Mouse (Mus musculus) frontal cortex, postnatal 36 days (tissue): ENCODE results near the gene Sox14.

Experiments
- DNase-seq, 2 experiments: peaks; one replicate each; pipeline ENCODE4 v3.0.0; 2022; ENCODE audit warnings: low spot score in 2 of 2

Gene Sox14

DNA sequence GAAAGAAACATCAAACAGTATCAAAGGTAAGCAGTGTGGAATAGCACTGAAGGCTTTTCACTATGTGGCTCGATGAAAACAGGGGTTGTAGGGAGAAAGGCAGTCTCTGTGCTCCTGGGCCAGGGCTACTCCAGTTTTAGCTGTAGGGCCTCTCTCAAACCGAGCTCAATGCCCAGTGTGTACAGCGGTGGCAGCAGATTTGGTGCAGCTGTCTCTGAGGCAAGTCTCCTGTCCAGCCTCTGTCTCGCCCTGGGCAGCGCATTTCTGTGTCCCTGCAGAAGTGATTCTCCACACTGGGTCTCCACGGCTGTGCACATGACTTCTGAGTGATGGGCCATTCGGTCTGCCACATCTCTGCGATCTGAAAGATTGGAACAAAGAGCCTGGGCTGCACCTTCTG is 27.6 kb downstream of the Sox14 start:
- no peak for DNase-seq

DNA sequence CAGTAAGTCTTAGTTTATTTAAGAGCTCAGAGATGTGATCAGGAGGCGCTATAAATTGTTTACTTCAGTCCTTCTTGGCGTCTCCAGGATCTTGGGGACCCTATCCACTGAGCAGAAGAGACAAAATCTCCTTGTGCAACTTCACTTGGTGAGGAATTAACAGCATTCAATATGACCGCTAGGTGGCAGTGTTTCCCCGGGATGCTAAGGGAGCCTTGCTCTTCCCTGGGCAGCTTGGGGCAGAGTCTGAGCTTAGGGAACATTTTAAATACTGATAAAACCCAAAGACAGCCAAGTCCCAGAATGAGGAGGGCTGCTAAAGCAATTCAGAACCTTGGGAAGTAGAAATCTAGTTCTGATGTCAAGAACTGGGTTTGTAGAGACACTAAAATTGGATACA is 29.1 kb downstream of the Sox14 start:
- DNase-seq: peak; percentile 76 to 83

DNA sequence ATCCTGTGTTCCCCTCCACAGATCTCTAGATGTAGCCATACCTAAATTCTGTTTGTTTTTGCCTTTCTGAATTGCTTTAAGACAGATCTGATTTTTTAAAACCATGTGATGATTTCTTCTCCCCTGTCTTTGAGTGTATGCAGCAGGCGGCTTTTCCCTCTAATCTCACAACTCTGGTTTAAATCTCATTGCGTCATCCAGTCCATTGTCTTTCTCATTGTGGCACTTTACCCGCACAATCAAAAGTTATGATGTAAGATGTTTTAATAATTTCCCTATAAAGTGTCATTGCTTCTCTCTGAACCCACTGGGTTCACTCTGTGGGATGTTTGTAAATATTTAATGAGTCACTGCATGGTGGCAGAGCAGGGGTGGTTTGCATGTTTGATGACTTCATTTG is 36.6 kb downstream of the Sox14 start:
- no peak for DNase-seq

DNA sequence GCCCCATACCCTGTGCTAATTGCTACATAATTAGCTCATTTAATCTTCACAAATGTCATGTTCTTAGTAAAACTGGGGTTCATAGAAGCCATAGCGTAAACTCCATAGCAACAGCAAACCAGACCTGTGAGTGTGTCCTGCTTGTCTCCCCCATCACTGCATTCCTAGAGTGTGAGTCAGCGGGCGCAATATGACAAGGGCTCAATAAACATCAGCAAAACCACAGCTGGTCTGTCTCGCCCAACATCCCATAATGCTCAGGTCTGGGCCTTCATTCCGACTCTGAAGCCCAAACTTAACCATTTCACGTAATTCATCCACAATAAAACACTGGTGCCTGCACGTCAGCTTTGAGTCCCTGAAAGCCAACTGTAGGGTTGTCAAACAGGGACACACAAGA is 37.1 kb downstream of the Sox14 start:
- DNase-seq: no peak

DNA sequence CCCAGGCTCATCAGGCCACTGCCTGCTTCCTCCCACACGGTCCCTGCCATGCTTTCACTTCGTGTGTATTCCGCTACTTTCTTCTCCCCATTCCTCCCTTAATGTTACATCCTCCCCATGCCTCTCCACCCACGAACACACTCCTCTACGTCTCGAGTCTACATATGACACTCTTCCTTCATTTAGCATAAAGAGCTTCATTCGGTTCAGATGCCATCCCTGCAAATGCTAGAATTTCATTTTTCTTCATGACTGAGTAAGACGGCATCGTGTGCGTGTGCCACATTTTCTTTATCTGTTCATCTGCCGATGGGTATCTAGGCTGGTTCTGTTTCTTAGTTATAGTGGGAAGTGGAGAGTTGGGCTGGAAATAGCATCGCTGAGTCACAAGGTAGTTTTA is 39.3 kb downstream of the Sox14 start:
- DNase-seq: peak; percentile 46 to 77

DNA sequence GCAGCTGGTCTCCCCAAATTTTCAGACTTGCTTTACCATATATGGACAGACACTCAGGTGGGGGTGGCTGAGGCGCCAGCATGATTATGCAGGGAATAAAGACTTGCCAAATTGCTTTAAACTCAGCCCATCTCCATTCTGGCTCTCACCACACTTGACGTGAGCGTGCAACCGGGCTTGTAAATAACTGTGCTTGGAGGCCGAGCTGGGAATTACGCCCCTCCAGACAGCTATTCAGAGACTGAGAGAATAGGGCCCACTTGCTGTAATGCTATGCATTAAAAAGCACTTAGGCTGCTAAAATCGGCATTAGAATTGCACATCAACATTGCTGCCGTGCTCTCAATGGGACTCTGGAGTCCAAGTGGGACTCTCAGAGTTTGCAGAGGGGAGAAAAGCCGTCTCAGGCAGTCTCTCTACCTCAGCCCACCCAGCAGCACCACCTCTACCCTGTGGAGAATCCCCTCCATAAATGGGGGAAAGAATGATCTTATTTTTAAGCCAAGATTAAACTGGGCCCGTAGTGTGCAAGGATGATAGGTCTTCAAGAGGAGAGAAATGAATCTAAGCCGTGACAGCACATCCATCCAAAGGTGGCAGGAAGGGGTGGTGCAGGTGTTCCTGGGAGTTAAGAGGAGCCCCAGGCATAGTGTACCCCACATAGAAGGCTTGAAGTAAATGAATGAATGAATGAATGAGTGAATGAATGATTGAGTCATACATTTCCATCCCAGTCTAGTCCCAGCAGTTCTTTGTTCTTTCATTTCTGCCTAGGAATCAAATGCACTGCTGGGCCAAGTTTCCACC is 40.1 kb downstream of the Sox14 start:
- no peak for DNase-seq
